Mouse (Mus musculus): ENCODE measurements around the gene Il22ra2. TPM values are rescaled to one million over a fixed set of nuclear protein-coding genes. Genes with fewer than 3 reads are reported as not detected.

The Il22ra2 gene
- total RNA-seq, 2 experiments from 2014 or later: not detected

DNA sequence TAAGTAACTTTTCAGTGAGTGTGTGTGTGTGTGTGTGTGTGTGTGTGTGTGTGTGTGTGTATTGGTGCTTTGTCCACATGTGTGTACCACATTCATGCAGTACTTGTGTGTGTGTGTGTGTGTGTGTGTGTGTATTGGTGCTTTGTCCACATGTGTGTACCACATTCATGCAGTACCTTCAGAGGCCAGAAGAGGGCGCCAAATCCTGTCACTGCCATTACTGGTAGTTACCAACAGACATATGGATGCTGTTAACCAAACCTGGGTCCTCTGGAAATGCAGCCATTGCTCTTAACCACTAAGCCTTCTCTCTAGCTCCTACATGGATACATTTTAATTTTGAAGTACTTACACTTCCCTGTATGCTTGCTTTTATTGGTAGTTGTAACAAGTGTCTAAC, 20.3 kb upstream of the Il22ra2 start:
- DNase-seq: peak; percentile 54

DNA sequence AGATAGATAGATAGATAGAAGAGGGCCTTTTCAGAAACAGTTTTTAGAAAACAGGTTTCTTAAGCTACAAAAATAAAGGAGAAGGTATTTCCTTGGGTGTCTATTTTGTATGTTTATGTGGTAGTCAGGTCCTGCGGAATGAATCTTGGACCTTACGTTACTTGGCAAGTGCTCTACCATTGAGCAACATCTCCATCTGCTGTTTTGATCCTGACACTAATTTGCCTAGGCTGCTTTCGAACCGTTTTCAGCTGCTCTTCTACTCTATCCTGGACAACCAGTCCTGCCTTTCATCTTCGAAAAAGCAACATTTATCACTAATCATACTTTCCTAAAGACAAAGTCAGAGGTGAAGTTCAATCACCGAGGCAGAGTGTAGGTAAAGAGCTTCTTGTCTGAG, 18.6 kb upstream of the Il22ra2 start:
- no peak for DNase-seq

DNA sequence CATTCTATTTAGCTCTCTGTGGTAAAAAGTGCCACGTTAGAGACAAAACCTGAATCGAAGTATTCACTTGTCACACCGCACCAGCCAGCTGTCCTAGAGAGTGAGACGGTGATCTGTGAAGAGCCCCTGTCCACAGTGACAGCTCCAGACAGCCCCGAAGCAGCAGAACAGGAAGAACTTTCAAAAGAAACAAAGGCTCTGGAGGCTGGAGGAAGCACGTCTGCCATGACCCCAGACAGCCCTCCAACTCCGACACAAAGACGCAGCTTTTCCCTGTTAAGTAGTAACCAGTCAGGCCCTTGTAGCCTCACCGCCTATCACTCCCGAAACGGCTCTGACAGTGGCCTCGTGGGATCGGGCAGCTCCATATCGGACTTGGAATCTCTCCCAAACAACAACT, 12.7 kb upstream of the Il22ra2 start:
- no peak for DNase-seq

DNA sequence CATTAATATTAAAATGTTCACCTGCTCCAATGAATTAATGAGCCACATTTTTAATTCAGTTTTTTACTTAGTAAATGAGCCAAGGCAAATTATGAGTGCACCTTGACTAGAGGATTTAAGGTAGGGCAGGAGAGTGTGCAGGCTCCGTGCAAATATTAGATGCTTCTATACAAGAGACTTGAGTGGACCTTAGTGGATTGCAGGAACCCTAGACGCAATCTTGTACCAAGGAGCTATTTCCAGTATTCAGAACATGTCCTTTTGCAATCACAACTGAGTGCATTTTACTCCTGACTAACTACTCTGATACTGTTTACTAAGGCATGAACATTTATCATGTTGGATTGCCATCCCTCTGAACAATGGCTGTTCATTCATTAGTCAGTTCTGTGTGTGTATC, 10.2 kb upstream of the Il22ra2 start:
- no peak for DNase-seq

DNA sequence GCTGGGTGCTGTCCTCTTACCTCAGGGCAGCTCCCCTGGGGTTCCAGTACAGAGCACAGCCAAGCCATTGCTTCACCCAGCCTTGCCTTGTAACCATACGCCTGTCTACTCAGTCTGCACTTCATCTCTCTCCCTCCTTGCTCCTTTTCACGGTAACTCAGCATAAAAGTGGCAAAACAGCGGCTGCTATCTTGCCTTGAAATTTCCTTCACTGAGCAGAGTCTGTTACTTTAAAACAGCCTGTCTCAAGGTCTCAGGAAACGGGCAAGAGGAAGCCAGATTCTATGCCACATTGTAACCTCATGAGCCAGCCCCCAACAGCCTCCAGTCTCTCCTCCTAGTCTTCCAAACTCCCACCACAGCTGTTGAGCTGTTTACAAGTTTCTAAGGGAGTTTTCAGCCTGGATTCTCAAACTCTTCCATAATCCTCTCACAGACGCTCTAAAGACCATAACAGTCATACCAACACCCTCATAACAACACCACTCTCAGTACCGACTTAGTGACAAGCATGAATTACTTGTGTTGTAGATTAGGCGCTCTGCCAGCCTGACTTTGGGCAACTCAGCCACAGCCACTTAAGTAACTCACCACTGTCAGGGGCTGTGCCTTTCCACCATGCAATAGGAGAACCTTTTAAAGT, 8.6 kb upstream of the Il22ra2 start:
- DNase-seq: peak; percentile 44

DNA sequence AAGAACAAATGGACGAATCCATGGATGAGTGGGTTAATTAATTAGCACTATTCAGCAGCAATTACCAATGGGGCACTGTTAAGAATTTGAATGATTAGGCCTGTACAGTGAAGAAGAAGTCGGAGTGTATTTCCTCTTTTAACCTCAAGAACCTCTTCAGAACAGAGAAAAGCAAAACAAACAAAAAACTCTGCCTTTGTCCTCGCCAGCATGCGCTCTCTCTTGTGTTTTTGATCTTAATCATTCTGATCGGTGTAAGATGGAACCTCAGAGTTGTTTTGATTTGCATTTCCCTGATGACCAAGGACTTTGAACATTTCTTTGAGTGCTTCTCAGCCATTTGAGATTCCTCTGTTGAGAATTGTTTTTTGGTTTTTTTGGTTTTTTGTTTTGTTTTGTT, 2.1 kb upstream of the Il22ra2 start:
- DNase-seq: no peak

DNA sequence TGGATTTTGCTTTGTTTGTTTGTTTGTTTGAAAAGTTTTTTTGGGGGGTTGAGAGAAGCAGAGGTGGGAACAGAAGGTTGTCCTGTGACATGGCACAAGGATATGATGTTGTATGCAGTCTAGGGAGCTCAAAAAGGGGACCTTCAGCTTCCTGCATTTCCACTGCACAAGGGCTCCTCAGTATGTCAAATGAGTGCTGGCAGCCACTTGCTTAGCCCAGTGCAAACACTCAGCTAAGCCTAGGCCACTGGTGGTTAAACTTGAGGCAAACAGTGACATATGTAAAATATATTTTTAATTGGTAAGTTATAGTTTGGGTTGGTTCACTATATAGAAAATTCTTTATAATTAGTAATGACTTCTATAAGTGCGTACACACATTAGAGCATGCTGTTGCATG, 2.8 kb downstream of the Il22ra2 start:
- DNase-seq: no peak

DNA sequence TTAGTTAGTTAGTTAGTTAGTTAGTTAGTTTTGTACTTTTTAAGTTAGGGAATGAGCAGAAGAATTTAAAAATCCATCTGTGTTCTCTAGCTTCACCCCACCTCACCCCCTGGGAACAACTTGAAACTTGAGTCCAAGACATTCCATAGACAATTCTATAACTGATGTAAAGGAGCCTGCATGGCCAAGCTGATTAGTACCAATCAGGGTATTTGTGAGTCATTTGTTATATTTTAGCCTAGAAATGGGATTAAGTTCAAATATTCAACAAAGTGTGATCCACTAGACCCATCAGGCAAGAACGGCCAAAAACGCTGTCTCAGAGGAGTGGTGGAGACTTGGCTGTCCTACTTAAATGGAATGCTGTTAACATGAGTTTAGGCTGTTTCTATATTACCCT, 5.5 kb downstream of the Il22ra2 start:
- no peak for DNase-seq

DNA sequence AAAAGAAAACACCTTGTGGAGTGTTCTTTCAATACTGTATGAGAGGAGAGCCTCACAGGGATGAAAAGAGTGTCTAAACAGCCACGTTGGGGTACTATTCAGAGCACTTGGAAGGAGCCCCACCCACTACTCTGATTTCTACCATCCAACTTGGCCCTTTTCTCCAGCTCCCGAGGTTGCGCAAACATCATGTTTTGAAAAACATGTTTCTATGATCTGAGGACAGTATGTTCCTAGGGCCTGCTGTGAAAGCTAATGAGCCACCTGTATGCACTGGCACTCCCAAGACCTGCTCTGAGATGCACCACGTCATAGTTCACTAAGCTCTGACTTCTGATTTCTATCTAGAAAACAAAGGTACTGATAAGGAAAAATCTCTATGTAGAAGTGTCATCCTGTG, 6.0 kb downstream of the Il22ra2 start:
- DNase-seq: no peak

DNA sequence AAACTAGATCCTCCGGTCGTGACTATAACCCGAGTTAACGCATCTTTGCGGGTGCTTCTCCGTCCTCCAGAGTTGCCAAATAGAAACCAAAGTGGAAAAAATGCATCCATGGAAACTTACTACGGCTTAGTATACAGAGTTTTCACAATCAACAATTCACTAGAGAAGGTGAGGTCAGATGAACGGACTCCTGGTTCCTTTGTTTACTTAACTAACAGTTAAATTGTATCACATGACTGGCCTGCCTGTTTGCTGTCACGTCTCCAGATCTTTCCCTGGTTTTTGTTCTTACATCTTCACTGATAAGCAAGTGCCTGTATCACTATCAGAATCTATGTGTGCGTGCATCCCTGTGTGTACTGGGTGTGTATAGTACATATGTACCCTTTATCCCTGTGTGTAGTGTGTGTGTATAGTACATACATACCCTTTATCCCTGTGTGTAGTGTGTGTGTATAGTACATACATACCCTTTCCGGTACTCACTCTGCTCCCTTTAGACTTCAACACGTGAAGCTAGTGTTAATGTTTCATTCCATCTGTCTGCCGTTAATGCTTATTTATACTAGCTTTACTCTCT, 9.9 kb downstream of the Il22ra2 start:
- no peak for DNase-seq

DNA sequence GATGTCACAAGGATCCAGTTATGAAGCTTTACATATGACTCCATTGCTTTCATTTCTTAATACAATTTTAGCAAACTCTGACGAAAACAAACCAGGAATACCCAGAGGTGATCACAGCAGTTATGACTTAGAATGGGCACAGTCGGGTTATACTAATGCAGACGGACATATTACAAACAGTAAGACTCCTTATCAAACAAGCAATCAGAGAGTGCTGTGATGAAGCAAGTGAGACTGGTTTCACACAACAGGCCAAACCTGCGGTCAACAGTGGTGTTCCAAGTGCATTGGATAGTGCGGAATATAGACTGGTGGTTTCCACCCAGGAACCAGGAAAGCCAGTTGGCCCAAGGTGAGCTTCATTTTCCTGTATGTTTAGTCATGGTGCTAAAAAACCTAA, 17.1 kb downstream of the Il22ra2 start:
- DNase-seq: no peak

DNA sequence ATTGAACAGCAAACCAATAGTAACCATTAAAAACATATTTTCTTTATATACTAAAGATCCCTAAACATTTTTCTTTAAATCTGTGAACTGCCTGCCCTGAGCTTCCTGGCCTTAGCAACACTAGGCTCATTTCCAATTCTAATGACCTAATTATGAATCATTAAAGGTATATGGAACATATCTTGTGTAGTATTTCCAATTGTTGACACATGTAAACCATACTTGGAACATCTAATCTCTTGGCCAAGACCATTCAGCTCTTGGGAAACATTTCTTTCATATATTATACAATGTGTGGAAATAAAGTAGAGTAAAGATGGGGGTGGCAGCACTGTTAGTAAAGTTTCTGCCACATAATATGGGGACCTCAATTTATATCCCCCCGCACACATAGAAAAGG, 17.8 kb downstream of the Il22ra2 start:
- no peak for DNase-seq

DNA sequence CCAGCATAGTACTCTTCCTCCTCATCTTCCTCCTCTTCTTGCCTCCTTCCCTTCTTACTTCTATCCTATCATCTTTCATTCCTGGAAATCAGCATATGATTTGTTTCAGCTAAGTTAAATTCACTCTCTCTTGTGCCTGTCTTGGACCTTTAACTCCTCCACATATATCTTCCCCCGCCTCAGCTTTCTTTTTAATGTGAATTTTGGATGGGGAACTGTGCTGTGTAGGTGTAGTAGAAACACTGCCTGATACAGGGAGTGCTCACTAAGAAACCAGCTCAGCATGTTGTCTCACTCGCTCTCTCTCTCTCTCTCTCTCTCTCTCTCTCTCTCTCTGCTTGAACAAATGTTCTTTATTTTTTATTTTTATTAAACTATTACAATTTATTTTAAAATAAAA, 23.3 kb downstream of the Il22ra2 start:
- DNase-seq: no peak

DNA sequence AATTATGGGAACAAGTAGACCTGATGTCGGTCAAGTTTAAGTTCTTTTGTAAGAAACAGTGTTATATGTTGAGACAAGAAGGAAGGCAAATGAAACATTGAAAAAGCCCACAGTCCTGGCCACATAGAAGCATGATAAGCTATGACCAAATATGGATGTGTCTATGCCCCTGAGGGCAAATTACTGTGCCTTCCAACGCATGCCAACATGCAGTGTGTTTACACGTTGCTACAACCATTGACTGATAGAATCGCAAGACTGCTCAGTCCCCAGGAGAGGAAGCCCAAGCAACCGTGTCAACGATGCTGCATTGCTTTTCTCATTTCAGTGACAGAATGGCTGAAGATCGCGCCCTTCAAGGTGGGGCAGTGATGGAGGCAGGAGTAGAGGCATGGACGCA, 35.6 kb downstream of the Il22ra2 start:
- no peak for DNase-seq

DNA sequence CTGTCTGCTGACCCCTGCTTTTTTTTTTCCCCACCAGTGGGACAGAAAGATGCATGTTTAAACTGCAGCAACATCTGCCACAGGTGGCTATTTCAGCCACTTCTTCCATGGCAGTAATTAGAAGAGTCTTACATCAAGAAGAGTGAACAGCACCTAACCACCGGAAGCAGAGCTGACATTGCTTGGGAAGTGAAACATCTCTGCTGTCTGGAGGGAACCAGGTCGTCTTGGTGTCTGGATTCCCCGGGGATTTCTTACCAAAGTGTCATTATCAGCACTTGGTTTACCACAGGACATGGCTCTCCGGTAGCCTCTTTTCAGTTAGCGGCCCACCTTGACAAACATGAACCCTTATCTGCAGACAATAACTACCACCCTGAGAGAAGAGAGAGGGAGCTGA, 38.2 kb downstream of the Il22ra2 start:
- DNase-seq: no peak

DNA sequence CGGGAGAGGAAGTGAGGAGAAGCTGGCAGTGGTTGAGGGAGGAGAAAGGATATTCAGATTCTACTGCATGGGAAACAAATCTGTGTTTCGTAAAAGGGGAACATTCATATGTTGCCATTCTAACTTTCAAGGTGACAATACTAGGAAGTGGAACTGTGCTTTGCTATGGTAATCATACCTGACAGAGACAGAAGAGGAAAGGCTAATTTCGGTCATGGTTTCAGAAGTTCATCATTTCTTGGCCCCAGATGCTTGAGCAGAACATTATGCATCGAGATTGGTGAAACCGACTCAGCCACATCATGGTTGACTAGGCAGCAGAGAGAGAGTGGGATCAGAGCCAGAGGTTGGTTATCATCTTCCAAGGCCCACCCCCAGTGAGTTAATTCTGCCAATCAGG, 47.2 kb downstream of the Il22ra2 start:
- no peak for DNase-seq

DNA sequence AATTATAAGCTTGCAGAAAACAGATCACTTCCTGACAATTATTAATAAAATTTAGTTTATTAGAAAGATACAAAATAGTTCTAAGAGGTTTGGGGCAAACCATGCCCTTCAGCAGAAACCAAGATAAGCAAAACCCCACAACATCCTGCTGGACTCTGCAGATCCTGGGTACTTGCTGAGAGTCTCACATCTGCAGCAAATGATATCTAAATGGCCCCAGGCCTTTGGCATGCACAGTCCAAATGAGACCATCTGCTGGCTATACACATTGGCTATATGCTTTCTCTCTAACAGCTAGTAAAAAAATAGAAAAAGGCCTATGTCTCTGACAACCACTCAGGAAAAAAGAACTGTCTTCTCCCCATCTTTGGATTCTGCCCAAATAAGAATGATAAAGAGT, 50.2 kb downstream of the Il22ra2 start:
- no peak for DNase-seq

DNA sequence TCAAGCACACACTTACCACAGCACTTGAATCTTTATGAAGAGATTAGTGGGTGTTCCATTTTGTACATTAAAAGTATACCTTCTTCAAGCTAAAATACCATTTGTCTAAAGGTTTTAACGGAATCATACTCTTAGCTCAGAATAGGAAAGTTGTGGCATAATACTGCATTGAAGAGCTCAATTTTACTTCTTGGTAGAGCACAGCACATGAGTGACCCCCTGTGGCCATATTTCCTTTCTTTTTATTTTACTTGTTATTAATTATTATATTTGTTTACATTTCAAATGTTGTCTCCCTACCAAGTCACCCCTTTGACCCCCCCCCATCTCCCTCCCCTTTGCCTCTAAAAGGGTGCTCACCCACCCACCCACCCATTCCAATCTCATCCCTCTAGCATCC, 51.3 kb downstream of the Il22ra2 start:
- no peak for DNase-seq

Other genes starting within 250 kb of the Il22ra2 start
- gene Ifngr1, start 30.0 kb upstream of the Il22ra2 start, total RNA-seq (2021): 10 to 100 TPM; 31.6 to 32.1 TPM
- gene Il20ra, start 90.6 kb downstream of the Il22ra2 start, total RNA-seq (2021): not detected
- under 1 TPM in 1 of 2 experiments, not detected in 1; 0.18 TPM for gene Slc35d3, start 229.5 kb downstream of the Il22ra2 start, total RNA-seq (2021)